Mouse (Mus musculus) CH12F3 (cell line): Measurements from ENCODE around the gene Fitm2.

Source experiments
- in situ Hi-C: fragments of 300-500 bp; cut with MboI; formaldehyde crosslinking; loops from 2 replicates; pipeline ENCODE4 v1.14.3; 2020; ENCODE audit warnings: low sequenced_read_pairs

Gene Fitm2

GRCm38 (mm10) chr2:163428346-163429011 lies 44.0 kb downstream of the Fitm2 start:
- in situ Hi-C loops, result no loop called here

GRCm38 (mm10) chr2:163424597-163424996 lies 47.8 kb downstream of the Fitm2 start, which contains the start of gene Oser1:
Gene Oser1, minus strand, starts transcription at chr2:163424697.
- in situ Hi-C loops, result no loop called here

- in situ Hi-C loops, result no loop called here
Observed at GRCm38 (mm10) chr2:163422895-163423660, 49.4 kb downstream of the Fitm2 start.

GRCm38 (mm10) chr2:163420366-163420886 lies 52.0 kb downstream of the Fitm2 start:
- in situ Hi-C loops, result no loop called here

GRCm38 (mm10) chr2:163419346-163420045 lies 52.9 kb downstream of the Fitm2 start:
- in situ Hi-C loops, result no loop called here

GRCm38 (mm10) chr2:163418841-163419345 lies 53.5 kb downstream of the Fitm2 start:
- in situ Hi-C loops, result no loop called here

GRCm38 (mm10) chr2:163417830-163418229 lies 54.6 kb downstream of the Fitm2 start:
- in situ Hi-C loops, result no loop called here

GRCm38 (mm10) chr2:163417026-163417425 lies 55.4 kb downstream of the Fitm2 start:
- in situ Hi-C loops, result no loop called here
